Comparison of ENCODE assay signal across 13 mouse cellular contexts in the genomic region with DNA sequence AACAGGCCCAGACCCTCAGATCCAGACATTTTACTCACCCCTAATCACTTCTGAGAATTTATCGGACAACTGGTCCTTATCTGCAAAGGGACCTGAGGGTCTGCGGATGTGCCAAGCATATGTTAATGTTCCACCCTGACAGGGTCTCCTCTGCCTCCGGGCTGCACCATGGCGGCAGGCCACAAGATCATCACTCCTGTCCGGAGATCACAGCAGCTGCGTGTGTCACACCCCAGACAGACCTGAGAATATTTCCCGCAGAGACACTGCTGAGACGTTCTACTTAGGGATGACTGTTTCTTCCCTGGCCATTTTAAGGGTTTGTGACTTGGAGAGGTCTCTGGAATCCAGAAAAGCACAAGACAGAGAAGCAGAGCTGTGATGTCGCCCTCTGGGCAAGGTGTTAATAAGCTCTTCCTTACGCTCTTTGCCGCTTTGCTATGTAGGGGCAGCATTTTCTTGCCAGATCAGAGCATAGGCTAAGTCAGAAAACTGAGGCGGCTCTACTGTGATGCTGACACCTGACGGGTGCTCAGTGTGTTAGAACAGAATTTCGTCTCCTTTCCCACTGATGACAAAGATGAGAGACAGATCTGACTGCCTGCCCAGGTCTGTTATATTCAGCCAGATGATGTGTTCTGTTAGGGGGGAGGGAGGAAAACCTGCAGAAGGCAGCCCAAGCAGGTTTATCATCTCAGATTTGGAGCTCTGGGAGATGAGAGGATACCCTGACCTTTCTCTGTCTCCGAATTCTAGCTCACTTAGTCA.
DNase-seq lines count a peak whose midpoint lies in the region; ATAC-seq lines count a peak whose summit lies in the region.
"Had no signal": no experiment of that assay in that cellular context is flagged by ENCODE, and none has a peak within 500 bp of the region (broad histone marks: within the 10 kb centered on the region; RNA-seq: fewer than 3 reads in every experiment).

No protein-coding gene starts in this region.

- H3K4me3 ChIP-seq in hindbrain, embryonic 14.5 days (replicated peaks; ENCODE audit: low read length): no peak overlapping the region
- H3K4me3 ChIP-seq in hindbrain, embryonic 12.5 days: no peak overlapping the region
- no peak overlapping the region for H3K4me3 ChIP-seq in macrophage (ENCODE audit: inconsistent target)
- H3K4me3 ChIP-seq: lung, embryonic 15.5 days; neural tube, embryonic 13.5 days had no signal

- peaks cover 13% of the 10 kb centered on the region for H3K4me1 ChIP-seq in hindbrain, embryonic 14.5 days (replicated peaks; ENCODE audit: control insufficient read depth, insufficient read depth, low read length)
- peaks cover 25% of the 10 kb centered on the region for H3K4me1 ChIP-seq in hindbrain, embryonic 12.5 days

- no peak for ATAC-seq in hindbrain, embryonic 14.5 days (ENCODE audit: low FRiP score)
- ATAC-seq in hindbrain, embryonic 12.5 days (ENCODE audit: low FRiP score): no peak
- ATAC-seq: activated CD4-positive, CD25-positive, alpha-beta regulatory T cell, adult 4 months had no signal

- H3K36me3 ChIP-seq in hindbrain, embryonic 14.5 days (replicated peaks; ENCODE audit: control insufficient read depth, insufficient read depth): no peaks in the 10 kb centered on the region
- 0 out of 2 replicates have a peak, but pooled peaks cover 3% of the 10 kb centered on the region for H3K36me3 ChIP-seq in hindbrain, embryonic 12.5 days
- H3K36me3 ChIP-seq in macrophage (ENCODE audit: inconsistent target): no peaks in the 10 kb centered on the region
- H3K36me3 ChIP-seq: lung, embryonic 15.5 days; neural tube, embryonic 13.5 days had no signal

- WGBS in hindbrain, embryonic 14.5 days: 74% methylated on average over 15 of the region's 15 CpGs
- 77% methylated on average over 15 of the region's 15 CpGs for WGBS in hindbrain, embryonic 12.5 days
- WGBS in macrophage (ENCODE audit: missing documents): 92% methylated on average over 12 of the region's 15 CpGs

- no peak for DNase-seq in hindbrain, embryonic 14.5 days (ENCODE audit: low spot score)
- DNase-seq in 3T3-L1 (ENCODE audit: low read depth, low spot score): peak; percentile 21
- peak; percentile 66 for DNase-seq in brain, adult 2 months (ENCODE audit: low read depth, low spot score)
- DNase-seq in thymus, adult 18-20 months: no peak
- no peak for DNase-seq in spleen, adult 18-20 months
- no peak for DNase-seq in lung, adult 18-20 months
- DNase-seq: cerebellum, adult 11-12 months; kidney, adult 18-20 months had no signal

- H3K9ac ChIP-seq in hindbrain, embryonic 14.5 days: peak overlapping the region; percentile 28; the same call in 1 of the 2 replicates
- H3K9ac ChIP-seq in hindbrain, embryonic 12.5 days: no peak overlapping the region
- H3K9ac ChIP-seq: lung, embryonic 15.5 days; neural tube, embryonic 13.5 days had no signal

- H3K79me2 ChIP-seq in macrophage (ENCODE audit: inconsistent target): peaks cover 100% of the 10 kb centered on the region

- H3K27ac ChIP-seq in hindbrain, embryonic 14.5 days: no peak overlapping the region
- no peak overlapping the region; the same call in 1 of the 2 replicates for H3K27ac ChIP-seq in hindbrain, embryonic 12.5 days
- H3K27ac ChIP-seq in macrophage: peak overlapping the region; percentile 95
- H3K27ac ChIP-seq: lung, embryonic 15.5 days; neural tube, embryonic 13.5 days had no signal

- no peaks in the 10 kb centered on the region for H3K27me3 ChIP-seq in hindbrain, embryonic 14.5 days (ENCODE audit: control insufficient read depth, insufficient read depth, low read length)
- no peaks in the 10 kb centered on the region; the same call in 1 of the 2 replicates for H3K27me3 ChIP-seq in hindbrain, embryonic 12.5 days
- H3K27me3 ChIP-seq: lung, embryonic 15.5 days; neural tube, embryonic 13.5 days had no signal

- no peak overlapping the region for H3K4me2 ChIP-seq in hindbrain, embryonic 14.5 days (replicated peaks)
- H3K4me2 ChIP-seq in hindbrain, embryonic 12.5 days (replicated peaks): no peak overlapping the region
- H3K4me2 ChIP-seq: lung, embryonic 15.5 days; neural tube, embryonic 13.5 days had no signal

- H3K9me3 ChIP-seq in hindbrain, embryonic 14.5 days (ENCODE audit: control insufficient read depth, low read length): no peaks in the 10 kb centered on the region
- H3K9me3 ChIP-seq in hindbrain, embryonic 12.5 days (replicated peaks): no peaks in the 10 kb centered on the region
- H3K9me3 ChIP-seq: lung, embryonic 15.5 days; neural tube, embryonic 13.5 days had no signal

Comparison
In these comparisons a context has a peak if more than half of its experiments do, and no peak if none do; other contexts are left out.
1. DNase-seq: peak in 3T3-L1 (single experiment) and brain, adult 2 months (single experiment); none in hindbrain, embryonic 14.5 days (single experiment), thymus, adult 18-20 months (0 of 2), spleen, adult 18-20 months (0 of 2) and lung, adult 18-20 months (0 of 2).